Mouse (Mus musculus) heart, embryonic 10.5 days (tissue): Measurements from ENCODE around the gene Eif3l. TPM values are rescaled to one million over a fixed set of nuclear protein-coding genes. Genes with fewer than 3 reads are reported as not detected.

Experiments
- DNase-seq: peaks from one replicate; pipeline ENCODE4 v3.0.0-alpha.2; 2017; ENCODE audit warnings: low spot score
- H3K27ac ChIP-seq: fragments of 300-500 bp; sonication (generic); 2 replicates; pipeline ENCODE4 v1.5.1; 2016; ENCODE audit warnings: mild to moderate bottlenecking
- H3K27me3 ChIP-seq: fragments of 300-500 bp; sonication (generic); 2 replicates; pipeline ENCODE4 v1.6.1; 2016; ENCODE audit warnings: mild to moderate bottlenecking; ENCODE audit not compliant: poor library complexity, insufficient read depth, severe bottlenecking
- H3K36me3 ChIP-seq: fragments of 300-500 bp; sonication (generic); 2 replicates; pipeline ENCODE4 v1.6.1; 2016; ENCODE audit warnings: mild to moderate bottlenecking, moderate library complexity
- H3K4me1 ChIP-seq: fragments of 300-500 bp; sonication (generic); 2 replicates; pipeline ENCODE4 v1.6.1; 2016; ENCODE audit warnings: mild to moderate bottlenecking
- H3K4me3 ChIP-seq: fragments of 300-500 bp; sonication (generic); 2 replicates; pipeline ENCODE4 v1.5.1; 2016; ENCODE audit warnings: mild to moderate bottlenecking, moderate library complexity
- H3K9me3 ChIP-seq: fragments of 300-500 bp; sonication (generic); 2 replicates; pipeline ENCODE4 v1.6.1; 2016; ENCODE audit warnings: mild to moderate bottlenecking, moderate library complexity
- WGBS: fragments of 180-500 bp; shearing (Covaris S2); methylation state at CpG from one replicate; pipeline ENCODE4 v1.1.7; 2016; 5-methylcytosine and 5-hydroxymethylcytosine counted together
- polyA plus RNA-seq: library from polyadenylated mRNA; unstranded; fragments of >200 nt; fragmentation: Nextera tagmentation; extraction: Ambion mirVana; gene quantifications from 2 replicates; pipeline ENCODE4 v1.2.1, GENCODE M21; 2016

The Eif3l gene
- polyA plus RNA-seq, 1 experiment from 2014 or later: 226 TPM

- DNase-seq: no peak
- Histone ChIP-seq H3K27ac (no peak overlapping the region), H3K27me3 (no peaks in the 10 kb centered on the region), H3K36me3 (peaks cover 82% of the 10 kb centered on the region), H3K9me3 (no peaks in the 10 kb centered on the region), H3K4me3 (no peak overlapping the region), H3K4me1 (peaks cover 30% of the 10 kb centered on the region; the same call in 1 of the 2 replicates)
- 66% methylated on average over 6 of the region's 6 CpGs for WGBS
Measured at GRCm38 (mm10) chr15:79057850-79058249, 17.1 kb upstream of the Eif3l start.

- WGBS: 79% methylated on average over 14 of the region's 14 CpGs
- H3K9me3 ChIP-seq: no peaks in the 10 kb centered on the region
- no peak for DNase-seq
- H3K4me3 ChIP-seq: 0 out of 2 replicates have a peak overlapping the region, but pooled peaks have one; percentile 95
- peaks cover 50% of the 10 kb centered on the region for H3K36me3 ChIP-seq
- no peak overlapping the region for H3K27ac ChIP-seq
- no peaks in the 10 kb centered on the region for H3K27me3 ChIP-seq
- peaks cover 41% of the 10 kb centered on the region for H3K4me1 ChIP-seq
Measured at GRCm38 (mm10) chr15:79060887-79061565, 14.0 kb upstream of the Eif3l start.

- Histone ChIP-seq H3K27me3 (no peaks in the 10 kb centered on the region), H3K36me3 (peaks cover 35% of the 10 kb centered on the region), H3K4me3 (peak within 1 kb of the TSS; percentile 95), H3K27ac (peak within 1 kb of the TSS; percentile 92), H3K4me1 (peaks cover 54% of the 10 kb centered on the region), H3K9me3 (no peaks in the 10 kb centered on the region)
- under 1% methylated on average over 80 of the region's 80 CpGs for WGBS
- DNase-seq: peak; percentile 100
Measured at GRCm38 (mm10) chr15:79062376-79063159, 12.4 kb upstream of the Eif3l start, which contains the start of gene Ankrd54. Gene Ankrd54, minus strand, starts transcription at chr15:79062893.

- 9% methylated on average over 14 of the region's 14 CpGs for WGBS
- DNase-seq: no peak
- Histone ChIP-seq H3K27me3 (no peaks in the 10 kb centered on the region), H3K9me3 (no peaks in the 10 kb centered on the region), H3K27ac (peak overlapping the region; percentile 83), H3K4me1 (peaks cover 58% of the 10 kb centered on the region), H3K36me3 (peaks cover 28% of the 10 kb centered on the region), H3K4me3 (peak overlapping the region; percentile 95)
Measured at GRCm38 (mm10) chr15:79063160-79063740, 11.7 kb upstream of the Eif3l start.

- H3K4me1 ChIP-seq: peaks cover 60% of the 10 kb centered on the region
- WGBS: 50% methylated on average over 8 of the region's 8 CpGs
- no peaks in the 10 kb centered on the region for H3K9me3 ChIP-seq
- no peak for DNase-seq
- no peaks in the 10 kb centered on the region for H3K27me3 ChIP-seq
- peaks cover 8% of the 10 kb centered on the region for H3K36me3 ChIP-seq
- H3K4me3 ChIP-seq: no peak overlapping the region
- no peak overlapping the region for H3K27ac ChIP-seq
Measured at GRCm38 (mm10) chr15:79065086-79065770, 9.8 kb upstream of the Eif3l start.

GRCm38 (mm10) chr15:79066276-79066675 lies 8.7 kb upstream of the Eif3l start:
- H3K4me1 ChIP-seq: peaks cover 54% of the 10 kb centered on the region
- H3K4me3 ChIP-seq: no peak overlapping the region
- 58% methylated on average over 2 of the region's 2 CpGs for WGBS
- no peak for DNase-seq
- H3K27me3 ChIP-seq: no peaks in the 10 kb centered on the region; the same call in 1 of the 2 replicates
- H3K36me3 ChIP-seq: no peaks in the 10 kb centered on the region
- peak overlapping the region; percentile 56; the same call in 1 of the 2 replicates for H3K27ac ChIP-seq
- no peaks in the 10 kb centered on the region for H3K9me3 ChIP-seq

GRCm38 (mm10) chr15:79067631-79068030 lies 7.3 kb upstream of the Eif3l start:
- whole genome bisulfite sequencing: 34% methylated on average over 3 of the region's 3 CpGs
- Histone ChIP-seq H3K4me3 (no peak overlapping the region), H3K9me3 (no peaks in the 10 kb centered on the region), H3K36me3 (no peaks in the 10 kb centered on the region), H3K27ac (peak overlapping the region; percentile 56; the same call in 1 of the 2 replicates), H3K27me3 (no peaks in the 10 kb centered on the region; the same call in 1 of the 2 replicates), H3K4me1 (peaks cover 41% of the 10 kb centered on the region)
- DNase-seq: no peak

GRCm38 (mm10) chr15:79068416-79068815 lies 6.6 kb upstream of the Eif3l start:
- no peak overlapping the region; the same call in 1 of the 2 replicates for H3K4me3 ChIP-seq
- no peaks in the 10 kb centered on the region for H3K9me3 ChIP-seq
- H3K27ac ChIP-seq: peak overlapping the region; percentile 56; the same call in 1 of the 2 replicates
- 62% methylated on average over 3 of the region's 3 CpGs for WGBS
- H3K36me3 ChIP-seq: no peaks in the 10 kb centered on the region
- peaks cover 38% of the 10 kb centered on the region for H3K4me1 ChIP-seq
- no peak for DNase-seq
- no peaks in the 10 kb centered on the region; the same call in 1 of the 2 replicates for H3K27me3 ChIP-seq

GRCm38 (mm10) chr15:79071117-79072039 lies 3.6 kb upstream of the Eif3l start:
- H3K4me1 ChIP-seq: peaks cover 33% of the 10 kb centered on the region
- 70% methylated on average over 5 of the region's 5 CpGs for WGBS
- DNase-seq: no peak

GRCm38 (mm10) chr15:79073752-79074151 lies 1.2 kb upstream of the Eif3l start:
- Histone ChIP-seq H3K4me1 (peaks cover 14% of the 10 kb centered on the region), H3K27ac (no peak overlapping the region), H3K27me3 (no peaks in the 10 kb centered on the region; the same call in 1 of the 2 replicates), H3K36me3 (peaks cover 24% of the 10 kb centered on the region), H3K9me3 (no peaks in the 10 kb centered on the region), H3K4me3 (no peak overlapping the region)
- DNase-seq: no peak

More at GRCm38 (mm10) chr15:79071117-79072039, 3.6 kb upstream of the Eif3l start:
- no peak overlapping the region for H3K27ac ChIP-seq
- H3K4me3 ChIP-seq: no peak overlapping the region
- H3K36me3 ChIP-seq: peaks cover under 1% of the 10 kb centered on the region; the same call in 1 of the 2 replicates
- no peaks in the 10 kb centered on the region for H3K9me3 ChIP-seq
- no peaks in the 10 kb centered on the region; the same call in 1 of the 2 replicates for H3K27me3 ChIP-seq

GRCm38 (mm10) chr15:79074446-79074845 lies 533 bp upstream of the Eif3l start:
- H3K4me1 ChIP-seq: peaks cover 14% of the 10 kb centered on the region
- no peaks in the 10 kb centered on the region; the same call in 1 of the 2 replicates for H3K27me3 ChIP-seq
- no peaks in the 10 kb centered on the region for H3K9me3 ChIP-seq
- peak overlapping the region; percentile 97 for H3K4me3 ChIP-seq
- peak overlapping the region; percentile 90 for H3K27ac ChIP-seq
- 33% methylated on average over 10 of the region's 10 CpGs for WGBS
- no peak for DNase-seq
- peaks cover 31% of the 10 kb centered on the region for H3K36me3 ChIP-seq
